Mouse (Mus musculus): ENCODE data around the gene Cyp2b10. TPM values are rescaled to one million over a fixed set of nuclear protein-coding genes. Genes with fewer than 3 reads are reported as not detected.

Gene Cyp2b10
- total and polyA plus RNA-seq, 3 experiments: not detected

DNA sequence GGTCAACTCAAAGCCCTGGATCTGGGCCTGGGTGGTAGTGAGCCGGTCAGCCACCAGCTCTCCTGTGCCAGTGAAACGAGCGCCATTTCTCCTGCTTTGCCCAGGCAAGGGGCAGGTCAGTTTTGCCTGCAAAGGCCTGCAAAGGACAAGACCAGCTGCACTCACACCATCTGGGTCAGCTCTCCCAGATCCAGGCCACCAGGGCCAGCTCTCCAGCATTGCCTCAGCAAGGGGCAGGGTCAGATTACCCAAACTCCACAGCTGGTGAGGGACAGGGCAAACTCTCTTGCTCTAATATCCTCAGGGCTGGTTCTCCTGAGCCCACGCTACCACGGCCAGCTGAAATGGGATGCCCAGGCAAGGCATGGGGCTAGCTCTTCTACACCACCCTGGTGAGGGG, 4.3 kb upstream of the Cyp2b10 start:
- DNase-seq (ENCODE audit: extremely low read depth): no peak

DNA sequence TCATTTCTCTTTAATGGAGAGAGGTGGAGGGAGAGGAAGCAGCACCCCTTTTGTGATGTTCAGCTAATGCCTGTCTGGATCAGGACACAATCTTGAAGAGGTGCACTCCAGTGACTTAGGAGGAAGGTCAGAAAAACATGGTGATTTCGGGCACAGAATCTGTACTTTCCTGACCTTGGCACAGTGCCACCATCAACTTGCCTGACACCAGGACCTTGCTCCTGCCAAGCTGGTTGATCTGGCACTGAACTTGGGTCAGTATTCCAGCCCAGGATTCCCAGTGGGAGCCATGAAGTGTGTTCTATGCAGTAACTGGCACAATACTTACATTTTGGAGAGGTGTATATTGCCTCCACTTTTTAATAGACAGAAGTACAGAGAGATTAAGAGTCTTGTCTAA, 2.3 kb upstream of the Cyp2b10 start:
- Histone ChIP-seq H3K4me2 (ENCODE audit: insufficient read depth, low read depth, poor library complexity, severe bottlenecking) (no peak overlapping the region), H3K79me2 (replicated peaks; ENCODE audit: control insufficient read depth, extremely low read depth, insufficient read depth, poor library complexity, severe bottlenecking) (no peaks in the 10 kb centered on the region), H3K4me1 (ENCODE audit: control insufficient read depth in 1 of 2, insufficient read depth in 2 of 2) (no peaks in the 10 kb centered on the region), H3K36me3 (replicated peaks in 1 of 2; ENCODE audit: control insufficient read depth in 1 of 2, insufficient read depth in 1 of 2, low read length in 1 of 2) (no peaks in the 10 kb centered on the region), H3K9me3 (replicated peaks; ENCODE audit: low read length) (peaks cover 5% of the 10 kb centered on the region), H3K27ac (ENCODE audit: insufficient read depth, low read depth) (no peak overlapping the region), H3K27me3 (replicated peaks) (peaks cover 77% of the 10 kb centered on the region), H3K9ac (ENCODE audit: insufficient read depth, low read depth) (no peak overlapping the region), H3K4me3 (replicated peaks in 1 of 3; ENCODE audit: low read depth in 2 of 3, low read length in 2 of 3, poor library complexity in 1 of 3) (no peak overlapping the region)
- in situ Hi-C loops (cut with MboI; ENCODE audit: low pct_ligation_motif_present, low pct_unique_long_range_greater_than_20kb, low sequenced_read_pairs) (no loop called here), dilution Hi-C loops (cut with MboI; ENCODE audit: extremely low pct_ligation_motif_present, extremely low pct_unique_long_range_greater_than_20kb, low sequenced_read_pairs) (no loop called here)
- TF ChIP-seq MAFK (IDR thresholded peaks at IDR 0.05; ENCODE audit: insufficient replicate concordance, low read length): no peak
- TF ChIP-seq CHD2 (IDR thresholded peaks at IDR 0.05; ENCODE audit: low read length): no peak
- no peak for TF ChIP-seq ETS1 (conservative IDR thresholded peaks at IDR 0.05; ENCODE audit: low read depth, low read length)
- no peak for TF ChIP-seq ZMIZ1 (IDR thresholded peaks at IDR 0.05; ENCODE audit: low read depth, low read length)
- no peak for TF ChIP-seq MYC (IDR thresholded peaks at IDR 0.05; ENCODE audit: low read depth, low read length)
- no peak for TF ChIP-seq CTCF (conservative IDR thresholded peaks at IDR 0.05 in 1 of 2, IDR thresholded peaks at IDR 0.05 in 1 of 2; ENCODE audit: low read depth in 2 of 2, low read length in 2 of 2)
- TF ChIP-seq E2F4 (IDR thresholded peaks at IDR 0.05; ENCODE audit: insufficient replicate concordance, low read depth, low read length): no peak
- no peak for TF ChIP-seq KAT2A (IDR thresholded peaks at IDR 0.05; ENCODE audit: insufficient replicate concordance, low read length)
- TF ChIP-seq MAX (IDR thresholded peaks at IDR 0.05; ENCODE audit: low read length): no peak
- no peak for TF ChIP-seq PAX5 (IDR thresholded peaks at IDR 0.05; ENCODE audit: low read length)
- TF ChIP-seq ZNF384 (IDR thresholded peaks at IDR 0.05; ENCODE audit: low read depth, low read length): no peak
- no peak for TF ChIP-seq MEF2A (IDR thresholded peaks at IDR 0.05; ENCODE audit: borderline replicate concordance, low read depth, low read length)
- no peak for TF ChIP-seq POLR2A (IDR thresholded peaks at IDR 0.05; ENCODE audit: low read depth, low read length)
- no peak for TF ChIP-seq NELFE (IDR thresholded peaks at IDR 0.05; ENCODE audit: low read depth, low read length)
- no peak for TF ChIP-seq CHD1 (IDR thresholded peaks at IDR 0.05; ENCODE audit: low read depth, low read length)
- no peak for TF ChIP-seq TCF12 (IDR thresholded peaks at IDR 0.05; ENCODE audit: low read depth, low read length)
- no peak for DNase-seq (ENCODE audit: extremely low read depth)

More for the DNA sequence above, 4.3 kb upstream of the Cyp2b10 start:
- H3K4me1 ChIP-seq (ENCODE audit: control insufficient read depth in 1 of 2, insufficient read depth in 2 of 2): no peaks in the 10 kb centered on the region
- H3K36me3 ChIP-seq (replicated peaks in 1 of 2; ENCODE audit: control insufficient read depth in 1 of 2, insufficient read depth in 1 of 2, low read length in 1 of 2): no peaks in the 10 kb centered on the region
- no peak overlapping the region for H3K9ac ChIP-seq (ENCODE audit: insufficient read depth, low read depth)
- peaks cover 86% of the 10 kb centered on the region for H3K27me3 ChIP-seq (replicated peaks)
- H3K4me2 ChIP-seq (ENCODE audit: insufficient read depth, low read depth, poor library complexity, severe bottlenecking): no peak overlapping the region
- H3K79me2 ChIP-seq (replicated peaks; ENCODE audit: control insufficient read depth, extremely low read depth, insufficient read depth, poor library complexity, severe bottlenecking): no peaks in the 10 kb centered on the region
- no peak overlapping the region for H3K4me3 ChIP-seq (replicated peaks in 1 of 3; ENCODE audit: low read depth in 2 of 3, low read length in 2 of 3, poor library complexity in 1 of 3)
- TF ChIP-seq ZMIZ1 (IDR thresholded peaks at IDR 0.05; ENCODE audit: low read depth, low read length): no peak
- TF ChIP-seq USF1 (IDR thresholded peaks at IDR 0.05; ENCODE audit: low read depth, low read length): no peak
- TF ChIP-seq MAZ (IDR thresholded peaks at IDR 0.05; ENCODE audit: low read depth, low read length): no peak
- in situ Hi-C loops (cut with MboI; ENCODE audit: low pct_ligation_motif_present, low pct_unique_long_range_greater_than_20kb, low sequenced_read_pairs): no loop called here
- dilution Hi-C loops (cut with MboI; ENCODE audit: extremely low pct_ligation_motif_present, extremely low pct_unique_long_range_greater_than_20kb, low sequenced_read_pairs): no loop called here
- H3K9me3 ChIP-seq (replicated peaks; ENCODE audit: low read length): peaks cover 5% of the 10 kb centered on the region
- no peak overlapping the region for H3K27ac ChIP-seq (ENCODE audit: insufficient read depth, low read depth)
